Mouse (Mus musculus) gastrocnemius, postnatal 36 days (tissue): Measurements from ENCODE around the gene Xxylt1. TPM values are rescaled to one million over a fixed set of nuclear protein-coding genes. Genes with fewer than 3 reads are reported as not detected.

ENCODE experiments used
- DNase-seq, 2 experiments: peaks; one replicate each; pipeline ENCODE4 v3.0.0; 2022
- intact Hi-C: fragments of 180-260 bp; cut with DNase I; formaldehyde crosslinking; loops from one replicate; pipeline ENCODE4 v1.15.1; 2025
- total RNA-seq, 2 experiments: library from RNA; stranded (reverse); gene quantifications; 2 replicates each; pipeline ENCODE4 v1.2.3; 2021

The Xxylt1 gene
- total RNA-seq, 2 experiments from 2014 or later = 2.6 to 2.9 TPM

DNA sequence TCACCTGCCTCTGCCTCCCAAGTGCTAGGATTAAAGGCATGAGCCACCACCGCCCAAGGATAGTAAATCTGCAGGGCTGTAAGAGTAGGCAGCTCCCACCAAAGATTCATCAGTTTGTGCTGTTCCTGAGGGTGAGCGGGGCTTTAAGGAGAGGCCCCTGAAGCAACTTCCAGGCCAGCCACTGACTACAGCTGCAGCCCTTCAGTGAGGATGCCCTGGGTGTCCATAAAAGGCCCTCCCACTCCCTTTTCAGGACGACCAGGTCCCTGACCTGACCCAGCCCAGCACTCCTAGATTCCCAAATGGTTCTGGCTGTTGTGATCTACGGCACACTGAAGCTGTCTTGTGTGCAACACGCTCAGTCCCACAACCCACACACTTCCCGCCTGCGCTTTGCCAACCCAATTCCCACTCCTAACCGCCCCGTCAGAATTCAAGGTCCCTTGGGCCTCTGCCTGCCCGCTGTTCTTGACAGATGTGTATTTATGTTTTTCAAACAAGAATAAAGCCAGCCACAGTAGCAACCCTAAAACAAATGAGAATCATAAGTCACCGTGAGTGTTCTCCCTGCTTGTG, 146.9 kb downstream of the Xxylt1 start:
- intact Hi-C loops = no loop called here

DNA sequence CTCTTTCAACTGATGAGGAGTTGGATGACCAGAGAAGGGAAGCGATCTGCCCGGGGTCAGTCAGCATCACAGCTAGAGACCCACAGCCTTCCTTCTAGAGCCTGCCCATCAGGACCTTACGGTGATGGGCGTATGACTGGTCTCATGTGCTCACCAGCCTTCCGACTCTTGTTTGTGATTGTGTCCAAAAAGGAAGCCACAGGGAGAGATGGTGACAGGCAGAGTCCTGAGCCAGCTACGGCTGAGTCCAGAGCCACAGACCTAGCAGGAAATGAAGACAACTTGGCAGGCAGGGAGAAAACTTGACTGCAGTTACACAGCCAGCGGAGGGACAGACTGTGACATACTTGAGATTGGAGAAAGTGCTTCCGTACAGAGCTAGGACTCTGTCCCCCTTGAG, 147.9 kb downstream of the Xxylt1 start:
- intact Hi-C loops = no loop called here

More for the DNA sequence above, 146.9 kb downstream of the Xxylt1 start:
- no peak for DNase-seq

DNA sequence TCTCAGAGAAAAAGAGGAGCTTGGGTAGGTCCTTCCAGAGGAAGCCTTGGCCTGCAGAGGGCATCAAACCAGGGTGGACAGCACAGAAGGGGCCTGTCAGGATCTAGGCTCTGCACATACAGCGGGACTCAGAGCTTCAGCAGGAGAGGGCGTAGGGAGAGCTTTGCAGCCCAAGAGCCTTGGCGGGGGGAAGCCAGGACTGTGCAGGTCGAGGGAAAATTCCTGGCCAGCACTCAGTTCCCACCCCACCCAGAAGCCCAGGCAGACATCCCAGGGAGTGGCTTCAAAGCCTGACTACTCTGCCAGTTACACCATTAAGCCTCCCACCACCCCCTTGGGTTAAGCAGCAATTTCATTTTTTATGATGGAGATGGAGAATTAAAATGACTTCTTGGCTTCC, 148.4 kb downstream of the Xxylt1 start:
- intact Hi-C loops = no loop called here
- no peak for DNase-seq

More for the DNA sequence above, 147.9 kb downstream of the Xxylt1 start:
- DNase-seq = no peak

DNA sequence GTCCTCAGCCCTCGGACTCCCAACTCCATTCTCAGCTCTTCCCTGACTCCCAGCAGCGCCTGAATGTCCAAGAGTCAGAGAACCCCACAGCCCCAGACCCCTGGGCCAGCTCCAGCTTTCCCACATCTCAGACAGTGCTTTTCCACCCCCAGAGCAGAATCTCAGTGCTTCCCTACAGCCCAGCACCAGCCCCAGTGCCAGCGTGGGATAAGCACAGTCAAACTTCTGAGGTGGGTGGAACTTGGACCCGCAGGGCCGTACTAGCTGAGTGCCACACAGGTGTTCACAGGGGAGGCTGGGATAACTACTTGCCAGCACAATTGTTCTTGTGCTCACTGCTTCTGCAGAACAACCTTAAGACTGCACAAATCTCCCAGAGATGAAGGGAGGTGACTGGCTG, 149.0 kb downstream of the Xxylt1 start:
- DNase-seq = no peak
- intact Hi-C loops = no loop called here

DNA sequence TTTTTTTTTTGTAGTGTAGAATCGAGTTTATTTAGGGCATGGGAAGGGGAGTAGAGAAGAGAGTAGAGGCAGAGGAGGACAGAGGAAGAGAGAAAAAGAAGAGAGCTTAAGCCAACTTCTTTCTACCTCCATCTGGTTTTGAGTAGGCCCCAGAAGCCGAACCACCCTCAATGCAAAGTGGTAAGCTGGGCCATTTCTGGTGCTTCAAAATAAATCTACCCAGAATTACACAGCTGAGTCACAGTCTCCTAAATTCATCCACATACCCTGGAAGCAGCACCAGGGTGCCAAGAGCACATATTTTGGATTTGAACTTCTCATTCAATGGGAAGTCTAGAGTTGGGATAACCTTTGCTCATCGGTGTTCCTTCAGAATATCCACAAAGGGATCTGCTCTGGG, 152.1 kb downstream of the Xxylt1 start:
- DNase-seq = no peak
- intact Hi-C loops = no loop called here

DNA sequence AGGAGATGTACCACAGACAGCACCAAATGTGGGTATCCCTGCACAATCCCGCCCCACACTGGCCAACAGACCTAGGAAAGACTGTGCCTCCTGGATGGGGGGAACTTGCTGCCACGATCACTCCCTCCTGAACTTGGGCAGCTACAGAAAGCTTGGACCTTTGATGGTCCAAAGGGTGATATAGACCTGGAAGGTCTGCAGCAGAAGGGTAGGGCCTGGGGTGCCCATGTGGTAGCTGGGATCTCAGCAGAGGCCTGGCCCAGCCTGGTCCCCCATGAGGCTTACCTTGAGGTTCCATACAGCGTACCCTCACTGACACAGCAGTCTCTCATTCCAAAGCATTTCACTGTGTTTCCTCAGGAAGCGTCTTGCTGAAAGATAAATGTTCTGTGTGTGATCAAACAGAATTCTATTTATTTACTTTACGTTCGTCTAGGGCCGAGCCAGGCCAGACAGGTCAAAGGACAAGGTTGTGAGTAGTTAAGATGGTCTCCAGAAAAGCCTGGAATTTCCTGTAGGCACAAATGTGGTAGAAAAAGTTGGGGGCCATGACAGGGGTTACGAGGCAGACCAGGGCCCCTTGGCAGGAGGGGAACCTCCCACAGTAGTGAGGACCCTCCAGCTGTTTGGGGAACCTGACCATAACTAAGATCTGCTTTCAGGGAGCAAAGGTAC, 153.0 kb downstream of the Xxylt1 start:
- DNase-seq = no peak
- intact Hi-C loops = no loop called here

GRCm38 (mm10) chr16:30925496-30925895, 155.7 kb downstream of the Xxylt1 start:
- no peak for DNase-seq
- intact Hi-C loops = no loop called here

DNA sequence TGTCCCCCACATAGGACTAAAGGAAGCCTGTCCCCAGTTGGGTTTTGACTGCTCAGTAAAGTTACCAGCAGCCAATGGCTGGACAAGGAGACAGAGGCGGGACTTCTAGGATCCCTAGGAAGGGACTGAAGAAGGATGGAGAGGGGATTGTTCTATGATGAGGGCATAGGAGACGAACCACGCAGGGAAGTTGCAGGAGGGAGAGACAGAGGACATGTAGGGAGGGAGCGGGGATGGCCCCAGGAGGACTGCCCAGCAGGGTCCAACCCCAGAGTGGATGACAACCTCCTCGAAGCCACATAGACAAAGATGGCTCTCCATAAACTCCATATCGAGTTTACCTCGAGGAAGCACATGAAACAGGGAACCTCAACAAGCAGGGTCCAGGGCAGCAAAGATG, 157.3 kb downstream of the Xxylt1 start:
- intact Hi-C loops = no loop called here

DNA sequence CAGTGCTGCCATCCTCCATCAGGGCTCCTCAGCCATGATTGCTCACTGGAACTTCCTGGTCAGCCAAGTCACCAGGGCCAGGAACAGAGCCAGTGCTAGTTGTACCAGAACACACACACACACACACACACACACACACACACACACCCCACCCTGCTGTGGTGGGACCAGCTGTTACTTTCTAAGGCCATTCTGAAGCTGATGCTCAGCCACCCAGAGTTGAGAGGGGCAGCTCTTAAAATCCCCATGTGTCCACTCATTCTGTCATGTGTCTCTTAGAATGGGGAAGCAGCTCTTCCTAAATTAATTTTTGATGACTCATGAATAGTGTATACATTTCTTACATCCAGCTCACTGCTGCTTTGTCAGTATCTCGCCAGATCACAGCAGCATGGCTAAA, 158.7 kb downstream of the Xxylt1 start:
- intact Hi-C loops = no loop called here
- no peak for DNase-seq

More for the DNA sequence above, 157.3 kb downstream of the Xxylt1 start:
- DNase-seq = no peak

GRCm38 (mm10) chr16:30918866-30919265, 162.4 kb downstream of the Xxylt1 start:
- DNase-seq = no peak
- intact Hi-C loops = no loop called here

DNA sequence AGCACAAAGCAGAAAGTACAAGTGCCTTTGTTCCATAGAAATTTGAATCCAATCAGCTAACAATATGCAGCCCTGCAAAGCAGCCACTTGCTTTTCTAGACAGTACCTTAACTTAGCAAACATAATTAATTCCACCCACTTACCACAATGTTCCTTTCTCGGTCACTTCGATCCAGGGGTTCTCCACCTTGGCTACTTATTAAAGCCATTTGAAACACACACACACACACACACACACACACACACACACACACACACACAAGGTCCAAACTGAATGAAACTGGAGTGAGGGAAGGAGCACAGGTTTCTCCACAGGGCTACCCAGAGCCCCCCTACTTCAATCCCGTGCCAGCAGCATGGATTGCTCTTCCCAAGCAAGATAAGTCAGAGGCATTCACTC, 164.3 kb downstream of the Xxylt1 start:
- intact Hi-C loops = no loop called here
- DNase-seq = no peak

GRCm38 (mm10) chr16:30915611-30916220, 165.5 kb downstream of the Xxylt1 start:
- no peak for DNase-seq
- intact Hi-C loops = no loop called here

Other genes with a start within 250 kb of the Xxylt1 start
- 10 to 100 TPM in 1 of 2 experiments, 1 to 10 TPM in 1; 9.0 to 10.0 TPM for gene Acap2, start 119.8 kb upstream of the Xxylt1 start, total RNA-seq
- gene Ppp1r2, start 193.8 kb upstream of the Xxylt1 start, total RNA-seq = 10 to 100 TPM; 68.7 to 77.1 TPM
- 10 to 100 TPM; 15.5 to 31.3 TPM for gene Apod, start 233.4 kb upstream of the Xxylt1 start, total RNA-seq